Mouse (Mus musculus) midbrain, embryonic 13.5 days (tissue): Measurements from ENCODE around the gene Slc4a8. TPM values are rescaled to one million over a fixed set of nuclear protein-coding genes. Genes with fewer than 3 reads are reported as not detected.

Experiments
- ATAC-seq: fragments of 200-750 bp; cut with Nextera tagmentation; 2 replicates; pipeline ENCODE4 v1.8.0; 2017; ENCODE audit warnings: mild to moderate bottlenecking, moderate TSS enrichment, moderate library complexity
- H3K27ac ChIP-seq: fragments of 300-500 bp; sonication (generic); 2 replicates; pipeline ENCODE4 v1.5.1; 2015; ENCODE audit warnings: inconsistent platforms, mild to moderate bottlenecking, moderate library complexity
- H3K27me3 ChIP-seq: fragments of 300-500 bp; sonication (generic); 2 replicates; pipeline ENCODE4 v1.6.1; 2015; ENCODE audit warnings: mild to moderate bottlenecking, inconsistent platforms
- H3K36me3 ChIP-seq: fragments of 300-500 bp; sonication (generic); 2 replicates; pipeline ENCODE4 v1.6.1; 2015; ENCODE audit warnings: mild to moderate bottlenecking, inconsistent platforms
- H3K4me1 ChIP-seq: fragments of 300-500 bp; sonication (generic); replicated peaks from 2 replicates; pipeline ENCODE4 v1.6.1; 2015; ENCODE audit warnings: inconsistent platforms
- H3K4me2 ChIP-seq: fragments of 300-500 bp; sonication (generic); replicated peaks from 2 replicates; pipeline ENCODE4 v1.6.1; 2015; ENCODE audit warnings: moderate library complexity, mild to moderate bottlenecking, inconsistent platforms
- H3K4me3 ChIP-seq: fragments of 300-500 bp; sonication (generic); replicated peaks from 2 replicates; pipeline ENCODE4 v1.5.1; 2015; ENCODE audit warnings: mild to moderate bottlenecking, inconsistent platforms
- H3K9ac ChIP-seq: fragments of 300-500 bp; sonication (generic); replicated peaks from 2 replicates; pipeline ENCODE4 v1.6.1; 2015; ENCODE audit warnings: mild to moderate bottlenecking, inconsistent platforms
- H3K9me3 ChIP-seq: fragments of 300-500 bp; sonication (generic); 2 replicates; pipeline ENCODE4 v1.6.1; 2016; ENCODE audit warnings: mild to moderate bottlenecking, inconsistent platforms
- WGBS: fragments of 180-500 bp; shearing (Covaris S2); methylation state at CpG from one replicate; pipeline ENCODE4 v1.1.7; 2015; 5-methylcytosine and 5-hydroxymethylcytosine counted together
- polyA plus RNA-seq: library from polyadenylated mRNA; unstranded; fragments of >200 nt; fragmentation: Nextera tagmentation; extraction: Ambion mirVana; gene quantifications from 2 replicates; pipeline ENCODE4 v1.2.1, GENCODE M21; 2015

Slc4a8 gene
- polyA plus RNA-seq, 1 experiment from 2014 or later, result 23.3 TPM

DNA sequence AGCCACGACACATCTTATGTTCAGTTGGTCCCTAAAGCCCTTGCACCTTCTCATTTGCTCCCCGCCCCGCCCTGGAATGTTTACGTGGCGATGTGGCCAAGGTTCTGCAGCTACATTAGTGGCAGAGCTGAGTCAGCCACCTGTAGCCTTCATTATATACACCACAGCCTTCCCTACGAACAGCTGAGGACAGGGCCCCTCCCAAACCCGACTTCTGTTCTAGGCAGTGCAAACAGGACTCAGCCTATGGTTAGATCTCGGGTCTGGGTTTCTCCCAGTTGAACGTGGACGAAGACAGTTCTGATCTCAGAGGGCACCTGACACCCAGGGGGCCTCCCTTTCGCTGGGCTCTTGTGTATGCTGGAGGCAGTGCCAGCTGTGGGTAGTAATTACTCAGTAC is 33.7 kb upstream of the Slc4a8 start:
- peaks cover 47% of the 10 kb centered on the region for H3K27me3 ChIP-seq
- WGBS, result 84% methylated on average over 11 of the region's 11 CpGs
- H3K9ac ChIP-seq, result no peak overlapping the region
- H3K4me3 ChIP-seq, result no peak overlapping the region
- H3K9me3 ChIP-seq, result no peaks in the 10 kb centered on the region
- no peak overlapping the region for H3K4me2 ChIP-seq
- H3K36me3 ChIP-seq, result no peaks in the 10 kb centered on the region
- peaks cover 13% of the 10 kb centered on the region for H3K4me1 ChIP-seq
- no peak overlapping the region for H3K27ac ChIP-seq
- ATAC-seq, result no peak

DNA sequence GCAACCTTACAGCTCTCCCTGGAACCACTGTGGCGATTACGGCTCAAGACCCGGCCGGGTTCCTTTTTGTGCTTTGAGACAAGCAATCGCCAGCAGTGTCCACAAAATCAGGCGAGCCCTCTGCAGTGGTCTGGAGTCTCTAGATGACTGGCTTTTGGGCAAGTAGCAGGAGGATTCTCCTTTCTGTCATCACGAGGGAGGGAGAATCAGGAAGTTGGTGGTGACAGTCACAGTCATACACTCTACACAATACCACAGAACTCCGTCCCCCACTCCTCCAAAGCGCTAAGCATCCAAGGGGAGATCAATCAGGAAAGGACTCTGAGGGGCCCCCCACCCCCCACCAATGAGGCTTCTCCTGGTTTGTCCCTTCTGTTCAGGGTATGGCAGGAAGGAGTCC is 33.0 kb upstream of the Slc4a8 start:
- 0 out of 2 replicates have a peak, but pooled peaks have one; percentile 17 for ATAC-seq
- peak overlapping the region; percentile 39 for H3K4me3 ChIP-seq
- H3K4me1 ChIP-seq, result peaks cover 13% of the 10 kb centered on the region
- H3K27me3 ChIP-seq, result peaks cover 47% of the 10 kb centered on the region
- no peak overlapping the region for H3K27ac ChIP-seq
- H3K9me3 ChIP-seq, result no peaks in the 10 kb centered on the region
- no peaks in the 10 kb centered on the region for H3K36me3 ChIP-seq
- H3K4me2 ChIP-seq, result peak overlapping the region; percentile 64
- peak overlapping the region; percentile 49; the same call in 1 of the 2 replicates for H3K9ac ChIP-seq
- 23% methylated on average over 9 of the region's 9 CpGs for WGBS

DNA sequence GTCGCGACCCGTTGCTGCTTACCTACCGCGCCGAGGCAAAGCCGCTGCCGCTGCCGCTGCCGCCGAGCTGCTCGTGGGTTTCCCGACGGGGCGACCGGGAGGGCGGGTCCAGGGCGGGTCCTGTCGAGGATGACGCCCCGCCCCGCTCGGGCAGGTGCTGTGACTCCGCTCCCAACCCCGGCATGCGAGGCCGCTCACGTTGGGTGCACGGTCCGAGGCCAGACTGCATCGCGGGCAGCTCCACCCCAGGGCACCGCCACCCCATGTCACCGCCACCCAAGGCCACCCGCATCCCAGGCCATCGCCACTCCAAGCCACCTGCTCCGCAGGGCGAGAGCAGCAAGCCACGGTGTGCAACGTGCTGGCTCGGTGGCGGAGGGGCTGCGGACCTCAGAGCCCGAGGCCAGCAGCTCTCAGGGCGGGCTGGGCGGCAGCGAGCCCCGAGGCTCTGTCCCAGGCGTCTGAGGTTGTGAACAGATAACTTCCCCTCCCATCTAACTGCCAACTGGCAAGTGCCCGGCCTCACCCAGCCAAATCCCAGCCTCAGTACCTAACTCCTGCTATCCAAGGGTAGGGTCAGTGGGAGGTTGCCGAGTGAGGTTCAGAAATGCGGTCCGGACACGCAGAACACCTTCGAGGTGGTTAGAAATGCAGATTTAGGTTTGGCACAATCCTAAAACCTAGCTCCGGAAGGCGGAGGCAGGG is 32.1 kb upstream of the Slc4a8 start, which contains the start of gene Galnt6:
TSS of gene Galnt6 (minus strand) at position 96 of the 705 bp plus-strand sequence.
- Histone ChIP-seq H3K4me3 (peak within 1 kb of the TSS; percentile 39), H3K4me2 (peak within 1 kb of the TSS; percentile 64), H3K27me3 (peaks cover 47% of the 10 kb centered on the region), H3K36me3 (no peaks in the 10 kb centered on the region), H3K9ac (peak within 1 kb of the TSS; percentile 49), H3K27ac (no peak within 1 kb of the TSS), H3K9me3 (no peaks in the 10 kb centered on the region), H3K4me1 (peaks cover 13% of the 10 kb centered on the region)
- WGBS, result 4% methylated on average over 57 of the region's 57 CpGs
- peak; percentile 6; the same call in 1 of the 2 replicates for ATAC-seq

DNA sequence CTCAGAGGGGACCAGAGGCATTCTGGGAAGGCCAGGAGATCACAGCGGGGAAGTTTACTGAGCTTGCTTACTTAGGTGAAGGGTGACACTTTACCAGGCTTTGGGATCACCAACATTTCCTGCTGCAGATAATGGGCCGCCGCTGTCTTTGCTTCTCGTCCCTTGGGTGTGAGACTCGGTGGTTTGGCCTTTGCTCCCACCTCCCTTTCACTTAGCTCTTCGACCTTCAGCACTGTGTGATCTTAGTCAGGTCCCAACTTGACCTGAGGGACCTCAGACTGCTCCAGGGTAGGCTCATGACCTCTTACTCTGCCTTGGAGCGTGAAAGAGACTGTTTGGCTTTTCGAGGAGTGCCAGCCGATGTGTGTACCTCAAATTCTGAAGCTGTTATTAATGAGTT is 30.5 kb upstream of the Slc4a8 start:
- Histone ChIP-seq H3K36me3 (no peaks in the 10 kb centered on the region), H3K9ac (no peak overlapping the region), H3K27ac (no peak overlapping the region), H3K4me2 (no peak overlapping the region), H3K9me3 (no peaks in the 10 kb centered on the region), H3K4me1 (peaks cover 13% of the 10 kb centered on the region), H3K4me3 (no peak overlapping the region), H3K27me3 (peaks cover 47% of the 10 kb centered on the region)
- 52% methylated on average over 9 of the region's 9 CpGs for WGBS
- no peak for ATAC-seq

DNA sequence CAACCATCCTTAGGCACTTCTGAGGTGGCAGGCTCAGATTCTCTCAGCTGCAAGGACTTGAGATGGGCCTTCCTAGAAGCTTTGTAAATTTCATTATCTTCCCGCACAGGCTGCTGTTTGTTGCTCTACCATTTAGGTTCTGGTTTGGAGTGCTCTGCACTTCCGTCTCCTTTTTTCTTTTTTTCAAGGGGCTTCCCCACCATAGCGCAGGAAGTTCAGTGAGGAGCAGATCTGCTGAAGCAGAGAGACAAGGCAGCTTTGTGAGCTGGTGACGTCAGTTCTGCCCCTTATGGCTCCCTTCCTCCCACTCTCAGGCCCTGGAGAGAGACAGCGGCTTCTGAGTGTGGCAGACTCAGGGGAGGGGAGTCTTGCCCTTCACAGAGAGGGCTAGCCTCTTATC is 29.0 kb upstream of the Slc4a8 start:
- no peak for ATAC-seq
- Histone ChIP-seq H3K4me3 (no peak overlapping the region), H3K4me1 (peaks cover 13% of the 10 kb centered on the region), H3K4me2 (no peak overlapping the region), H3K27ac (no peak overlapping the region), H3K9me3 (no peaks in the 10 kb centered on the region), H3K36me3 (no peaks in the 10 kb centered on the region), H3K27me3 (peaks cover 37% of the 10 kb centered on the region), H3K9ac (no peak overlapping the region)
- 36% methylated on average over 5 of the region's 5 CpGs for WGBS

DNA sequence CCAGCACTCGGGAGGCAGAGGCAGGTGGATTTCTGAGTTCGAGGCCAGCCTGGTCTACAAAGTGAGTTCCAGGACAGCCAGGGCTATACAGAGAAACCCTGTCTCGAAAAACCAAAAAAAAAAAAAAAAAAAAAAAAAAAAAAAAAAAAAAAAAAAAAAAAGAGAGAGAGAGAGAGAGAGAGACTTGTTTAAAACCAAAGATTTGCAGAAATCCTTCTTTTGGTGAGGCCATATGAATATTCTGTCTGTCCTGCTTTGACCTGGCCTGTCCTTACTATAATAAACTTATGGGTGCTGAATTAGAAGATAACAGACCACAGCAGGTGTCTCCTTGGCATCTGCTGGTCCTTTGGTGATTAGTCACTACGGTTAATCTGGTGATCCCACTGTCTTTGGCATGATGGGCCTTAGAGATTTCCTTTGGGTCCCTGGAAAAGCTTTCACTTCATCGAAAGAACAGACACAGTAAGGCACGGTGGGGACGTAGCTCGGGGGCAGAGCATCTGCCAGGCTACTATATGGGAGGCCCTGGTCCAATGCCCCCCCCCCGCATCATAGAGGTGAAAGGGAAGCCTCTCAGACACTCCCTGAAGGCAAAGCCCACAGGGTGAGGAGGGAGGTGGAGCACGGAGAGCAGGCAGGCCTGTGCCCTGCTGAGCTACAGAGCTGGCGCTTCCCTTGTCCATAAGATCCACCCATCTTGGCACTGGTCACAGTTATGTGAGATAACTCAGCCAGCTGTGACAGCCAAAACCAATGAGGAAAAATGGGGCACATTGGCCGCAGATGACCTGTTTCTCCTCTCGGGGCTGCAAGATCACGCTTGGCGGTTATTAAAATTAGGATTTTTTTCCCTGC is 26.2 kb upstream of the Slc4a8 start:
- peaks cover 10% of the 10 kb centered on the region for H3K27me3 ChIP-seq
- H3K4me2 ChIP-seq, result no peak overlapping the region
- no peak for ATAC-seq
- H3K4me3 ChIP-seq, result no peak overlapping the region
- no peaks in the 10 kb centered on the region for H3K36me3 ChIP-seq
- 86% methylated on average over 14 of the region's 15 CpGs for WGBS
- H3K9me3 ChIP-seq, result no peaks in the 10 kb centered on the region
- H3K27ac ChIP-seq, result no peak overlapping the region
- no peak overlapping the region for H3K9ac ChIP-seq
- H3K4me1 ChIP-seq, result no peaks in the 10 kb centered on the region

DNA sequence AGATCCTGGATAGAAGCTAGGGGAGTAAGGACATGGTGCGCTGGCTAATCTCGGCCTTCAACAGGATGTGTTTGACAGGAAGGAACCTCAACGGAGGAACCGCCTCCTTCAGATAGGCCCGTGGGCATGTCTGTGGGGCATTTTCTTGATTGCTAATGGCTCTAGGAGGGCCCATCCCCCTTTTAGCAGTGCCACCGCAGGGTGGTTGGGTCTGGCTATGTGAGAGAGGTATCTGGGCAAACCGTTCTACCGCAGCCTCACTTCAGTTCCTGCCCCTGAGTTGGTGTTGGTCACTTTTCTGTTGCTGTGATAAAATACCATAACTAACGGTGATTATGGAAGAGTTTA is 25.6 kb upstream of the Slc4a8 start:
- H3K4me1 ChIP-seq, result no peaks in the 10 kb centered on the region
- ATAC-seq, result no peak
- H3K4me2 ChIP-seq, result no peak overlapping the region
- 90% methylated on average over 9 of the region's 9 CpGs for WGBS
- no peak overlapping the region for H3K9ac ChIP-seq
- H3K9me3 ChIP-seq, result no peaks in the 10 kb centered on the region
- no peak overlapping the region for H3K4me3 ChIP-seq
- H3K27ac ChIP-seq, result no peak overlapping the region
- peaks cover 4% of the 10 kb centered on the region for H3K27me3 ChIP-seq
- H3K36me3 ChIP-seq, result no peaks in the 10 kb centered on the region

DNA sequence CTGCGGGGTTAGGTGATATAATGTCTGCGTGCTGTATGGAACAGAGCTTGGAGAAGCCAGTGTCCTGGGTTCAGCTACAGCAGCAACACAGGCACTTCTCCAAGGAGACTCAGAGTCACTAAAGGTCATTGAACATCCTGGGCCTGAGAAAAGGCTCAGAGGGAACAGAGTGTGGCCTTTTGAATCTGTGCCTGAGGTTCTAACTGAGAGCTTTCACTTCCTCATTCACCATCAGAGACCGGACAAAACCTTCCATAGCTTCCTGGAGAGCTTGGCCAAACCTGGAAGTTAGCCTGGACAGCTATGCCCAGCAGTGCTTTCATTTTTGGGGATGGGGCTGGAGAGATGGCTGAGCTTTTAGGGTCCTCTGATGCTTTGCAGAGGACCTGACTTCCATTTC is 23.9 kb upstream of the Slc4a8 start:
- Histone ChIP-seq H3K27ac (no peak overlapping the region), H3K36me3 (no peaks in the 10 kb centered on the region), H3K4me3 (no peak overlapping the region), H3K9ac (no peak overlapping the region), H3K27me3 (no peaks in the 10 kb centered on the region), H3K4me1 (no peaks in the 10 kb centered on the region), H3K9me3 (no peaks in the 10 kb centered on the region), H3K4me2 (no peak overlapping the region)
- WGBS, result 89% methylated on average over 3 of the region's 3 CpGs
- ATAC-seq, result no peak

DNA sequence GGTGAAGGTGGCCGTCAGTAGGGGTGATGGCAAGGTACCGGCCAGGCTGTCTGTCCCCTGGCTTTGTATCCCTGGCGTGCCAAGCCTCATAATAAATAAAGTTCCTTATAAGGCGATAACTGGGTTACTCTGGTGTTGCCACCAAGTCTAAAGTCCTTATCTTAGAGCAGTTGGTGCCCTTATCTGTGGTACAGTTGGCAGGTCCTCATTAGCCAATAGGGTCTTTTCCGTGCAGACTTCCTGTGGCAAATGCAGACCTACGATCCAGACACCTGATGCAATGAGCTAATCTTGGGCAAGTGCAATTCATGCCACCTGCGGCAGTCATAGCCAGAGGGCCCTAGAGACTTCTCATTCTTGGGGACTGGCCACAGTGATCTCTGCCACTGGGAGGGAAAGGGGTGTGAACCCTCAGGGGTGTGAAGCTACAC is 23.2 kb upstream of the Slc4a8 start:
- H3K4me2 ChIP-seq, result no peak overlapping the region
- H3K27me3 ChIP-seq, result no peaks in the 10 kb centered on the region
- no peak overlapping the region for H3K4me3 ChIP-seq
- 90% methylated on average over 7 of the region's 7 CpGs for WGBS
- no peaks in the 10 kb centered on the region for H3K36me3 ChIP-seq
- no peaks in the 10 kb centered on the region for H3K9me3 ChIP-seq
- ATAC-seq, result no peak
- no peak overlapping the region for H3K9ac ChIP-seq
- no peaks in the 10 kb centered on the region for H3K4me1 ChIP-seq
- H3K27ac ChIP-seq, result no peak overlapping the region

DNA sequence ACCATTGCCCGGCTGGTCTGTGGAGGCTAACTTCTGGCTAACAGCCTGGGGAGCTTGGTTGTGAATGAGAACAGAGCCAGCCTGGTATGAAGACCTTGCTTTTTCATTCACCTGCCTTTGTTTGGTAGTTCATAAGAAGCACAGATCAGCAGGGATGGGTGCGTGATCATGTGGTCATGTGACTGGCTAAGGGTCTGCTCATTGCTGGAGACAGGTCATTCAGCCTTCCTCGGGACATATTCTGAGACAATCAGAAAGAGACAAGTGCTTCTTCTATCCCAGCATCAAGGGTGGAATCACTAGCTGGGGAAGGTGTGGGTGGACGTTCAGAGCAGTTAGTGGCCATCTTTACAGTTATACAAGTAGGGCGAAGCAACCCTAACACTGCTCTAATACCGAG is 22.1 kb upstream of the Slc4a8 start:
- no peak overlapping the region for H3K4me3 ChIP-seq
- no peaks in the 10 kb centered on the region for H3K4me1 ChIP-seq
- whole genome bisulfite sequencing, result 86% methylated on average over 6 of the region's 6 CpGs
- H3K9me3 ChIP-seq, result no peaks in the 10 kb centered on the region
- no peak for ATAC-seq
- no peaks in the 10 kb centered on the region for H3K36me3 ChIP-seq
- H3K9ac ChIP-seq, result no peak overlapping the region
- H3K4me2 ChIP-seq, result no peak overlapping the region
- no peaks in the 10 kb centered on the region for H3K27me3 ChIP-seq
- no peak overlapping the region for H3K27ac ChIP-seq

DNA sequence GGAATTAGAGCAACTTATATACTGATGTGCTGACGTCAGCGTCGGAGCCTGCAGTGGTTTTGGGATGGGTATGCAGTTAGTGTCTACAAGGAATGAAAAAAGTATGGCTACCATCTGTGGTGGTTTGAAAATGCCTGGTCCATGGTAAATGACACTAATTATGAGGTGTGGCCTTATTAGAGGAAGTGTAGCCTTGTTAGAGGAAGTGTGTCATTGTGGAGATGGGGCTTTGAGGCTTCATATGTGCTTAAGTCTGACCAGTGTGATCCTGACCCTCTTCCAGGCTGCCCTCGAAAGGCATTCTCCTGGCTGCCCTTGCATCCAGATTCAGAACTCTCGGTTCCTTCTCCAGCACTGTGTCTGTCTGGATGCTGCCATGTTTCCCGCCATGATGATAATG is 18.3 kb upstream of the Slc4a8 start:
- Histone ChIP-seq H3K9me3 (no peaks in the 10 kb centered on the region), H3K36me3 (no peaks in the 10 kb centered on the region), H3K4me3 (no peak overlapping the region), H3K27me3 (no peaks in the 10 kb centered on the region), H3K9ac (no peak overlapping the region), H3K27ac (no peak overlapping the region), H3K4me2 (no peak overlapping the region), H3K4me1 (peaks cover 15% of the 10 kb centered on the region)
- WGBS, result 90% methylated on average over 6 of the region's 6 CpGs
- no peak for ATAC-seq

DNA sequence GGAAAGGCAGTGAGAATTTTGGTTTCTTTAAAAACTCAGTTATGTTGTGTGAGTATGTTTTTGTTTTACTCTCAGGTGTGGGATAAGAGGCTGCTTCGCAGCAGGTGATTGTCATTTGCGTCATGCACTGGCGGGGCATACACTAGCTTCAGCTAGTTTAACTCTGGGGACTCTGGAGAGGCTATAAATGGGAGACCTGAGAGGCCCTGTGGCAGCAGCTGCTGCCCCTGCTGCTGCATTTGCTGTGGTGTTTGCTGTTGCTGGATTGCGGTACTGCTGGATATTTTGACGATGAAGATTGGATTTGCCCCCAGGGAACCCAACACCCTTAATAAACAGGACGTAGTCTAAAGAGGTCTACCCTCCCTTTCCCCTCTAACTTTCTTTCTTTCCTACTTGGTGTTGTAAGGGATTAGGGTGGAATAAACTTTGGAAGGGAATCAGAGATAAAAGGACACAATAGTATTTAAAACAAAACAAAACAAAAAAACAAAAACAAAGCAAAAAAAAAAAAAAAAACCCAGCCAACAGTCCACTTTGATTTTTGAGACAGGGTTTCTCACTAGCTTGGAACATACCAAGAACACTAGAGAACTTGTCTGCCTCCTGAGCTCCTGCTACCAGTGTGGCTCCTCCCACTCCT is 14.9 kb upstream of the Slc4a8 start:
- no peaks in the 10 kb centered on the region for H3K36me3 ChIP-seq
- H3K4me3 ChIP-seq, result peak overlapping the region; percentile 25
- H3K27me3 ChIP-seq, result peaks cover 8% of the 10 kb centered on the region; the same call in 1 of the 2 replicates
- H3K9ac ChIP-seq, result no peak overlapping the region
- ATAC-seq, result no peak
- H3K27ac ChIP-seq, result no peak overlapping the region
- H3K9me3 ChIP-seq, result no peaks in the 10 kb centered on the region
- H3K4me2 ChIP-seq, result peak overlapping the region; percentile 48
- 41% methylated on average over 6 of the region's 6 CpGs for WGBS
- peaks cover 15% of the 10 kb centered on the region for H3K4me1 ChIP-seq
